Mouse (Mus musculus): Measurements from ENCODE around the gene Tmc5. TPM values are rescaled to one million over a fixed set of nuclear protein-coding genes. Genes with fewer than 3 reads are reported as not detected.

Tmc5 gene
- polyA plus RNA-seq, 2 experiments = not detected

DNA sequence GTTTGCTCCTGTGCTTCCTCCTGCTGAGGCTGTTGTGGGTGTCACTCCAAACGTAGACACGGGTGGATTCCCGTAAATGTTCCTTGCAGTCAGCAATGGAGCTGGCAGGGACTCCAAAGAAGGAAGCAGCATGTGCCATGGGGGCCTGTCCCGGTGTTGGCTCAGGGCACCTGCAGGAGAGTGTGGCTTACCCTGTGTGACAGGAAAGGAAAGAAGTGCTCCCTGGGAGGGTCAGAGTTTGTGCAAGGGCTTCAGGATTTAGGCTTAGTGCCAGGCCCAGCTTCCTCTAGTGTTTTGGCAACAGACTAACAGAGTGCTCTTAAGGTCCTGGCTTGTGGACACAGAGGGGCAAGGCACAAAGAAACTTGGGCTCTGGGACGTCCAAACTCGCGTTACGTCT is 7.7 kb downstream of the Tmc5 start:
- no peaks in the 10 kb centered on the region for H3K36me3 ChIP-seq (replicated peaks; ENCODE audit: control insufficient read depth, insufficient read depth, low read depth)
- no peak for DNase-seq (ENCODE audit: low read depth in 3 of 3, low spot score in 3 of 3)
- no peak overlapping the region for H3K4me3 ChIP-seq (ENCODE audit: insufficient read depth in 1 of 2, low read depth in 2 of 2, low read length in 2 of 2)
- no peak for TF ChIP-seq EP300 (IDR thresholded peaks at IDR 0.05; ENCODE audit: low read depth)
- TF ChIP-seq CTCF (IDR thresholded peaks at IDR 0.05; ENCODE audit: low read depth) = no peak
- H3K9ac ChIP-seq (replicated peaks) = no peak overlapping the region
- H3K27ac ChIP-seq = no peak overlapping the region
- H3K9me3 ChIP-seq (ENCODE audit: control insufficient read depth, low read length) = no peaks in the 10 kb centered on the region
- no peaks in the 10 kb centered on the region for H3K4me1 ChIP-seq (replicated peaks; ENCODE audit: control insufficient read depth in 2 of 2, insufficient read depth in 2 of 2, low read length in 1 of 2)
- no peaks in the 10 kb centered on the region for H3K27me3 ChIP-seq (ENCODE audit: control insufficient read depth, insufficient read depth, low read length)
- ATAC-seq (ENCODE audit: insufficient read depth) = no peak
- WGBS (ENCODE audit: insufficient replicate concordance) = 71% methylated on average over 8 of the region's 8 CpGs
- no peak overlapping the region for H3K4me2 ChIP-seq (ENCODE audit: low read depth)

DNA sequence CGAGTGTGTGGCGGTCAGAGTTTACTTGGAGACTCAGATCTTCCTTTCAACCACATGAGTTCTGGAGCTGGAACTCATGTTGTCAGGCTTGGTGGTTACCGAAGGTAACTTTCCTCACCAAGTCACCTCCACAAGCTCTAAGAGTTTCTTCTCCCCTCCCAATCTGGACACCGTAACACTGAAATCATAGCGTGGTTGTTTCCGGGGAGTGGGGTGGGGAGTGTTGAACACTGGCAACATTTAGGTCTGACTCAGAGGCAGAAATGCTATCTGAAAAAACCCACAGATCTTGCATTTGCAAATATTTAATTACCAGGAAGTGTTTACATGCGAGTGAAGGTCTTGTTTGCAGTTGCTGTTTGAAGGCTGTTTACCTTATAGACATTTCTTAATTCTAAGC is 12.7 kb downstream of the Tmc5 start:
- no peak overlapping the region for H3K4me3 ChIP-seq (ENCODE audit: insufficient read depth in 1 of 2, low read depth in 2 of 2, low read length in 2 of 2)
- 71% methylated on average over 7 of the region's 7 CpGs for WGBS (ENCODE audit: insufficient replicate concordance)
- no peak for ATAC-seq (ENCODE audit: insufficient read depth)

DNA sequence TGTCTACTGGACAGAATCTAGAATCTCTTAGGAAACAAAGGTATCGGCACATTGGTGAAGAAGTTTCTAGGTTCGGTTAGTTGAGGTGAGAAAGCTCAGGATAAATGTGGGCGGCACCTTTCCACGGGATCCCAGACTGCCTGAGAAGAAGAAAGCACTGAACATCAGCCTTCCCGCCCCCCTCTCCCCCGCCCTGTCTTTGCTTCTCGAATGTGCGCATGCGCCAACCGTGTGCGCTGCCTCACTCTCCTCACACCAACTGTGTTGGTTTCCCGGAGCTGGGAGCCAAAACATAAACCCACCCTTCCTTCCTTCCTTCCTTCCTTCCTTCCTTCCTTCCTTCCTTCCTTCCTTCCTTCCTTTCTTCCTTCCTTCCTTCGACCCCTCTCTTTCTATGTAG is 13.6 kb downstream of the Tmc5 start:
- ATAC-seq (ENCODE audit: insufficient read depth) (no peak), DNase-seq (ENCODE audit: low read depth in 3 of 3, low spot score in 3 of 3) (no peak)
- H3K27me3 ChIP-seq (ENCODE audit: control insufficient read depth, insufficient read depth, low read length) = no peaks in the 10 kb centered on the region
- 73% methylated on average over 13 of the region's 13 CpGs for WGBS (ENCODE audit: insufficient replicate concordance)
- no peaks in the 10 kb centered on the region for H3K36me3 ChIP-seq (replicated peaks; ENCODE audit: control insufficient read depth, insufficient read depth, low read depth)
- no peak overlapping the region for H3K27ac ChIP-seq
- no peaks in the 10 kb centered on the region; a peak in 1 of 4 replicates for H3K4me1 ChIP-seq (replicated peaks; ENCODE audit: control insufficient read depth in 2 of 2, insufficient read depth in 2 of 2, low read length in 1 of 2)
- H3K4me3 ChIP-seq (ENCODE audit: insufficient read depth in 1 of 2, low read depth in 2 of 2, low read length in 2 of 2) = no peak overlapping the region
- TF ChIP-seq EP300 (IDR thresholded peaks at IDR 0.05; ENCODE audit: low read depth) (no peak), CTCF (IDR thresholded peaks at IDR 0.05; ENCODE audit: low read depth) (no peak)
- H3K4me2 ChIP-seq (ENCODE audit: low read depth) = no peak overlapping the region
- H3K9me3 ChIP-seq (ENCODE audit: control insufficient read depth, low read length) = no peaks in the 10 kb centered on the region
- no peak overlapping the region for H3K9ac ChIP-seq (replicated peaks)

More for the DNA sequence above, 12.7 kb downstream of the Tmc5 start:
- Histone ChIP-seq H3K9me3 (ENCODE audit: control insufficient read depth, low read length) (no peaks in the 10 kb centered on the region), H3K27ac (no peak overlapping the region), H3K4me1 (replicated peaks; ENCODE audit: control insufficient read depth in 2 of 2, insufficient read depth in 2 of 2, low read length in 1 of 2) (no peaks in the 10 kb centered on the region; a peak in 1 of 4 replicates), H3K27me3 (ENCODE audit: control insufficient read depth, insufficient read depth, low read length) (no peaks in the 10 kb centered on the region), H3K4me2 (ENCODE audit: low read depth) (no peak overlapping the region), H3K9ac (replicated peaks) (no peak overlapping the region), H3K36me3 (replicated peaks; ENCODE audit: control insufficient read depth, insufficient read depth, low read depth) (no peaks in the 10 kb centered on the region)
- TF ChIP-seq CTCF (IDR thresholded peaks at IDR 0.05; ENCODE audit: low read depth) (no peak), EP300 (IDR thresholded peaks at IDR 0.05; ENCODE audit: low read depth) (no peak)
- no peak for DNase-seq (ENCODE audit: low read depth in 3 of 3, low spot score in 3 of 3)

DNA sequence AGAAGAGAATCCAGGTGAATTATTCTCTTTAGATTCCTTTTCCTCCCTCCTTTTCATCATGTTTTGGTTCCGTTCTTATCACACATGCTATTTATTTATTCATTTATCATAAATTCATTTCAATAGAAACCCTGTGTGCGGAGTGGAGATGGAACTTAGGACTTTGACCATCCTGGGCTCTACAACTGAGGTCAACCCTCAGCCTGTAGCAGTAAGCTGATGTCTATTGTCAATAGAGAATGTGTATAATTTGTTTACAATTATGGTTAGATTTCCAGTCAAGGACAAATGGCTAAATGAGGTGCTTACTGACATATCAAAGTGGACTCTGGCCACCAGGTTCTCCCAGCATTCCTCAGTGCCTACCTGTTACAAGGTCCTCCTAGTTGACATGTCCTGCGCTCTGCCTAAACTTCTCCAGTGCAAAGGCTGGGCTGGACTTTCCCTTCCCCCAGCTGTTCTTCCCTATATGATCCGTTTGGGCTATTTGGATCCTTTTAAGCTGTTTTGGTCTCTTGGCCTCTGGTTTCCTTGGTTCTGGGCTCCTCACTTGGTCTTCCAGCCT is 14.2 kb downstream of the Tmc5 start:
- no peaks in the 10 kb centered on the region; a peak in 1 of 4 replicates for H3K4me1 ChIP-seq (replicated peaks; ENCODE audit: control insufficient read depth in 2 of 2, insufficient read depth in 2 of 2, low read length in 1 of 2)
- H3K9me3 ChIP-seq (ENCODE audit: control insufficient read depth, low read length) = no peaks in the 10 kb centered on the region
- TF ChIP-seq CTCF (IDR thresholded peaks at IDR 0.05; ENCODE audit: low read depth) (no peak), EP300 (IDR thresholded peaks at IDR 0.05; ENCODE audit: low read depth) (no peak)
- ATAC-seq (ENCODE audit: insufficient read depth) (no peak), DNase-seq (ENCODE audit: low read depth in 3 of 3, low spot score in 3 of 3) (no peak)
- no peaks in the 10 kb centered on the region for H3K27me3 ChIP-seq (ENCODE audit: control insufficient read depth, insufficient read depth, low read length)
- H3K27ac ChIP-seq = no peak overlapping the region
- 63% methylated on average over 4 of the region's 4 CpGs for WGBS (ENCODE audit: insufficient replicate concordance)
- H3K4me2 ChIP-seq (ENCODE audit: low read depth) = no peak overlapping the region
- no peak overlapping the region for H3K9ac ChIP-seq (replicated peaks)
- no peak overlapping the region for H3K4me3 ChIP-seq (ENCODE audit: insufficient read depth in 1 of 2, low read depth in 2 of 2, low read length in 2 of 2)
- no peaks in the 10 kb centered on the region for H3K36me3 ChIP-seq (replicated peaks; ENCODE audit: control insufficient read depth, insufficient read depth, low read depth)

DNA sequence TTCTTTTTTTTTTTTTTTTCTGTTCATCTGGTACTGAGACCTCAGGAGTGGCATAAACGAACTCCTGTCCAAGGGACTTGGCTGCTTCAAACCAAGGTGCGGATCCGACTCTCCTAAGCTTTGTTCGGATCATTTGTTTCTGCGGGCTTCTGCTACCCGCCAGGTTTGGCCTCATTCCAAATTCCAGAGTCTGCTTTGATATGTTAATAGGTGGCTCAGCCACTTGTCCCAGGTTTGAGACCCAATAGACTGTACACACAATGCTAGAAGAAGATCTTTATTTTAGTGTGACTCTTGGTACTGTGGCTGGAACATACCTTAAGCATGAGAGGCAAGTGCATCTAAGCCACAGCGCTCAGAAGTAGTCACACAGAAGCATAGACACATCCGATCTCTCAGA is 14.8 kb downstream of the Tmc5 start:
- TF ChIP-seq EP300 (IDR thresholded peaks at IDR 0.05; ENCODE audit: low read depth) = no peak
- TF ChIP-seq CTCF (IDR thresholded peaks at IDR 0.05; ENCODE audit: low read depth) = no peak
- no peaks in the 10 kb centered on the region for H3K27me3 ChIP-seq (ENCODE audit: control insufficient read depth, insufficient read depth, low read length)
- DNase-seq (ENCODE audit: low read depth in 3 of 3, low spot score in 3 of 3) = no peak
- no peak overlapping the region for H3K4me2 ChIP-seq (ENCODE audit: low read depth)
- WGBS (ENCODE audit: insufficient replicate concordance) = 64% methylated on average over 8 of the region's 8 CpGs
- no peaks in the 10 kb centered on the region; a peak in 1 of 4 replicates for H3K4me1 ChIP-seq (replicated peaks; ENCODE audit: control insufficient read depth in 2 of 2, insufficient read depth in 2 of 2, low read length in 1 of 2)
- no peaks in the 10 kb centered on the region for H3K9me3 ChIP-seq (ENCODE audit: control insufficient read depth, low read length)
- no peak overlapping the region for H3K4me3 ChIP-seq (ENCODE audit: insufficient read depth in 1 of 2, low read depth in 2 of 2, low read length in 2 of 2)
- H3K27ac ChIP-seq = no peak overlapping the region
- no peak overlapping the region for H3K9ac ChIP-seq (replicated peaks)
- no peaks in the 10 kb centered on the region for H3K36me3 ChIP-seq (replicated peaks; ENCODE audit: control insufficient read depth, insufficient read depth, low read depth)
- no peak for ATAC-seq (ENCODE audit: insufficient read depth)
